Mouse (Mus musculus): Measurements from ENCODE around the gene Fam53b. TPM values are rescaled to one million over a fixed set of nuclear protein-coding genes. Genes with fewer than 3 reads are reported as not detected.

Fam53b gene
- total and polyA plus RNA-seq, 3 experiments: 15.6 to 30.9 (median 22.1) TPM

GRCm38 (mm10) chr7:132682901-132683300 lies 130.8 kb downstream of the Fam53b start:
- H3K4me1 ChIP-seq (ENCODE audit: control insufficient read depth in 1 of 2, insufficient read depth in 2 of 2): peaks cover 10 to 53% of the 10 kb centered on the region in 2 experiments
- dilution Hi-C loops (cut with MboI; ENCODE audit: extremely low pct_ligation_motif_present, extremely low pct_unique_long_range_greater_than_20kb, low sequenced_read_pairs): no loop called here

DNA sequence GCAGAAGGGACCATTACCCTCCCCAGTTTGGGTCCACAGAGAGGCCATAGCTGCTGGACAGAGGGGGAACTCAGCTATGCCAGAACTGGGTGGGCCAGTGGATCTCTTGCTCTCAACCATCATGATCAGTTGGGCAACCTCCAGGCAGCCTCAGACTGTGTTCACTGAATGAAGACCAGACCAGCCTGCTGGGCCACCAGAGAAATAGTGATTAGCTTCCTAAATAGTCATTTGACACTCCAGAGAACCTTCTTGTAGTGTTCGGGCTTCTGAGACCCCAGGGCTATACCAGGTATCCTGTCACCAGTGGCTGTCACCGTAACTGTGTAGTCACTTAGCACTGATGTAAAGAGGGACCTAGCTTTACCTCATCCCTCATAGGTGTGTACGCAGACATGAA lies 131.3 kb downstream of the Fam53b start:
- Histone ChIP-seq H3K27me3 (replicated peaks) (no peaks in the 10 kb centered on the region), H3K9me3 (replicated peaks; ENCODE audit: low read length) (no peaks in the 10 kb centered on the region), H3K36me3 (replicated peaks in 1 of 2; ENCODE audit: control insufficient read depth in 1 of 2, insufficient read depth in 1 of 2, low read length in 1 of 2) (peaks cover 0 to 6% of the 10 kb centered on the region in 2 experiments), H3K4me3 (replicated peaks in 1 of 3; ENCODE audit: low read depth in 2 of 3, low read length in 2 of 3, poor library complexity in 1 of 3) (no peak overlapping the region), H3K79me2 (replicated peaks; ENCODE audit: control insufficient read depth, extremely low read depth, insufficient read depth, poor library complexity, severe bottlenecking) (no peaks in the 10 kb centered on the region), H3K4me1 (ENCODE audit: control insufficient read depth in 1 of 2, insufficient read depth in 2 of 2) (peaks cover 10 to 47% of the 10 kb centered on the region in 2 experiments), H3K9ac (ENCODE audit: insufficient read depth, low read depth) (no peak overlapping the region), H3K4me2 (ENCODE audit: insufficient read depth, low read depth, poor library complexity, severe bottlenecking) (no peak overlapping the region), H3K27ac (ENCODE audit: insufficient read depth, low read depth) (no peak overlapping the region)
- TF ChIP-seq JUND (conservative IDR thresholded peaks at IDR 0.05; ENCODE audit: low read depth, low read length): no peak
- no peak for TF ChIP-seq E2F4 (IDR thresholded peaks at IDR 0.05; ENCODE audit: insufficient replicate concordance, low read depth, low read length)
- TF ChIP-seq SIN3A (IDR thresholded peaks at IDR 0.05; ENCODE audit: low read length): no peak
- no peak for TF ChIP-seq USF1 (IDR thresholded peaks at IDR 0.05; ENCODE audit: low read depth, low read length)
- TF ChIP-seq ETS1 (conservative IDR thresholded peaks at IDR 0.05; ENCODE audit: low read depth, low read length): no peak
- no peak for TF ChIP-seq TBP (conservative IDR thresholded peaks at IDR 0.05; ENCODE audit: low read depth, low read length)
- no peak for TF ChIP-seq MAX (IDR thresholded peaks at IDR 0.05; ENCODE audit: low read length)
- TF ChIP-seq RAD21 (IDR thresholded peaks at IDR 0.05; ENCODE audit: low read depth, low read length): no peak
- TF ChIP-seq BHLHE40 (IDR thresholded peaks at IDR 0.05; ENCODE audit: low read depth, low read length): no peak
- no peak for TF ChIP-seq POLR2A (IDR thresholded peaks at IDR 0.05; ENCODE audit: low read depth, low read length)
- no peak for TF ChIP-seq KAT2A (IDR thresholded peaks at IDR 0.05; ENCODE audit: insufficient replicate concordance, low read length)
- no peak for TF ChIP-seq TCF12 (IDR thresholded peaks at IDR 0.05; ENCODE audit: low read depth, low read length)
- no peak for TF ChIP-seq ZKSCAN1 (IDR thresholded peaks at IDR 0.05; ENCODE audit: borderline replicate concordance, low read depth, low read length)
- no peak for DNase-seq (ENCODE audit: extremely low read depth)
- dilution Hi-C loops (cut with MboI; ENCODE audit: extremely low pct_ligation_motif_present, extremely low pct_unique_long_range_greater_than_20kb, low sequenced_read_pairs) (no loop called here), in situ Hi-C loops (cut with MboI; ENCODE audit: low pct_ligation_motif_present, low pct_unique_long_range_greater_than_20kb, low sequenced_read_pairs) (no loop called here)

More at GRCm38 (mm10) chr7:132682901-132683300, 130.8 kb downstream of the Fam53b start:
- TF ChIP-seq ZNF384 (IDR thresholded peaks at IDR 0.05; ENCODE audit: low read depth, low read length) (no peak), ZMIZ1 (IDR thresholded peaks at IDR 0.05; ENCODE audit: low read depth, low read length) (no peak), JUND (conservative IDR thresholded peaks at IDR 0.05; ENCODE audit: low read depth, low read length) (no peak), ZC3H11A (IDR thresholded peaks at IDR 0.05; ENCODE audit: low read depth, low read length) (no peak), POLR2A (IDR thresholded peaks at IDR 0.05; ENCODE audit: low read depth, low read length) (no peak), ETS1 (conservative IDR thresholded peaks at IDR 0.05; ENCODE audit: low read depth, low read length) (no peak), UBTF (IDR thresholded peaks at IDR 0.05; ENCODE audit: low read depth, low read length) (no peak), KAT2A (IDR thresholded peaks at IDR 0.05; ENCODE audit: insufficient replicate concordance, low read length) (no peak), RAD21 (IDR thresholded peaks at IDR 0.05; ENCODE audit: low read depth, low read length) (no peak), ZKSCAN1 (IDR thresholded peaks at IDR 0.05; ENCODE audit: borderline replicate concordance, low read depth, low read length) (no peak)
- Histone ChIP-seq H3K4me3 (replicated peaks in 1 of 3; ENCODE audit: low read depth in 2 of 3, low read length in 2 of 3, poor library complexity in 1 of 3) (no peak overlapping the region), H3K27me3 (replicated peaks) (no peaks in the 10 kb centered on the region), H3K9ac (ENCODE audit: insufficient read depth, low read depth) (no peak overlapping the region), H3K27ac (ENCODE audit: insufficient read depth, low read depth) (no peak overlapping the region), H3K4me2 (ENCODE audit: insufficient read depth, low read depth, poor library complexity, severe bottlenecking) (no peak overlapping the region), H3K79me2 (replicated peaks; ENCODE audit: control insufficient read depth, extremely low read depth, insufficient read depth, poor library complexity, severe bottlenecking) (no peaks in the 10 kb centered on the region), H3K36me3 (replicated peaks in 1 of 2; ENCODE audit: control insufficient read depth in 1 of 2, insufficient read depth in 1 of 2, low read length in 1 of 2) (peaks cover 0 to 6% of the 10 kb centered on the region in 2 experiments), H3K9me3 (replicated peaks; ENCODE audit: low read length) (no peaks in the 10 kb centered on the region)
- no peak for DNase-seq (ENCODE audit: extremely low read depth)
- in situ Hi-C loops (cut with MboI; ENCODE audit: low pct_ligation_motif_present, low pct_unique_long_range_greater_than_20kb, low sequenced_read_pairs): no loop called here

Data from CH12.LX (cell line).